Mouse (Mus musculus) T-helper 2 cell (primary cell): Measurements from ENCODE around the gene Pde3a.

Source experiments
- in situ Hi-C: fragments of 300-600 bp; cut with MboI, MseI; formaldehyde crosslinking; loops from one replicate; pipeline ENCODE4 v1.15.1; 2025; ENCODE audit warnings: high pct_unique_total_duplicates

Pde3a gene

DNA sequence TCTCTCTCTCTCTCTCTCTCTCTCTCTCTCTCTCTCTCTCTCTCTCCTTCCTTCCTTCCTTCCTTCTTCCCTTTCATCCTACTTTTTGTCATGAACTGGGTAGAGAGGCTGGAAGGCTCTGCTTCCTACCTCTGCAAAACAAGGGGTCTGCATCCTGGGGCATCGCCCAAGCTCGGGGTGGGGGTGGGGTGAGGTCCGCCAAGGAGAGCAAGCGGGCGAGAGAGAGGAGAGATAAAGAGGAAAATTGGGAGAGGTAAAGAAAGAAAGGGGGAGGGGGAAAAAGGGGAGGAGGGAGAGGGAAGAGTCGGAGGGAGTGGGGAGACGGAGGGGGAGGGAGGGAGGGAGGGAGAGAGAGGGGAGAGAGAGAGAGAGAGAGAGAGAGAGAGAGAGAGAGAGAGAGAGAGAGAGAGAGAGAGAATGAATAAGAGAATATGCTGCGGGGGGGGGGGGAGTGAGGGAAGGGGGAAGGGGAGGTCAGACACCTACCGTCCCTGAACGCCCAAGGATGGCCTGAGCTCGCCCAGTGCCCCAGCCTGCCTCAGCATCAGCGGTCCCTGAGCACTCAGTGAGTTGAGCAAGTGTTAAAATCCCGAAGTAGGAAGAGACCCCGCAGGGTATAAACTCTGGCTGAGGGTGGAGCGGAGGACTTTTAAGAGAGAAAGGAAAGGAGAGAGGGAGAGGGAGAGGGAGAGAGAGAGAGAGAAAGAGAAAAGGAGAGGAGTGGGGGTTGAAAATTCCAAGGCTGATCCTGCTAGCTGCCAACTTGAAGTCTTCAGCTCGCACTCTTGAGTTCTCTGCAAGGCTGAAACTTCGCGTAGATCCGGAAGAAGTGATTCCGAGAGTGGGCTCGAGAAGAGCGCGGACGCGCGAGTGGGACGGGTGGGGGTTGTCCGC lies at the start of gene Pde3a:
Gene Pde3a, plus strand, starts transcription at position 579 of the 894 bp plus-strand sequence.
- in situ Hi-C loops = no loop called here

DNA sequence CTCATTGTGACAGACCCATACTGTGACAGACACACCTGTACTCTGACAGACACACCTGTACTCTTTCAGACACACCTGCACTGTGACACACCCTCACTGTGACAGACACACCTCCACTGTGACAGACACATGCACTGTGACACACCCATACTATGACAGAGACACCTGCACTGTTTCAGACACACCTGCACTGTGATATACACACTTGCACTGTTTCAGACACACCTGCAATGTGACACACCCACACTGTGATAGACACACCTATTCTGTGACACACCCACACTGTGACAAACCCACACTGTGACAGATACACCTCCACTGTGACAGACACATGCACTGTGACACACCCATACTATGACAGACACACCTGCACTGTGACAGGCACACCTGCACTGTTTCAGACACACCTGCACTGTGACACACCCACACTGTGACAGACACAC lies 48.9 kb upstream of the Pde3a start:
- in situ Hi-C loops = no loop called here

DNA sequence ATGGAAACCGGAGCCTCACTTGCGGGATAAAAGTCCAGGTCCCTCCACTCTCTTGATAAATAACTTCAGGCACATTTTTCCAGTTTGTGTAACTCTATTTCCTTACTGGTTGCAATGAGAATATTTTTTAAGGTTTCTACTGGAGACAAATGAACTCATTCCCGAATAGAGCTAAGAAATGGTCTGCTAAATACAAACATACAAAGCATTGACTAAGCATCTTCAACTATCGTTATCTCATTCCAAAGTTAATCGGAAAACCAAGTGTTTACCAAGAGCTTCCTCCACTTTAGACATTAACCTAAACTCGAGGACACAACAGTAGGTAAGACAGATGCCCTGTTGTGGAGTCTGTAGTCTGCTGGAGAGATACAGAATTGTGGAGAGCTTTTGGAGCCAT lies 41.5 kb upstream of the Pde3a start:
- in situ Hi-C loops = no loop called here

DNA sequence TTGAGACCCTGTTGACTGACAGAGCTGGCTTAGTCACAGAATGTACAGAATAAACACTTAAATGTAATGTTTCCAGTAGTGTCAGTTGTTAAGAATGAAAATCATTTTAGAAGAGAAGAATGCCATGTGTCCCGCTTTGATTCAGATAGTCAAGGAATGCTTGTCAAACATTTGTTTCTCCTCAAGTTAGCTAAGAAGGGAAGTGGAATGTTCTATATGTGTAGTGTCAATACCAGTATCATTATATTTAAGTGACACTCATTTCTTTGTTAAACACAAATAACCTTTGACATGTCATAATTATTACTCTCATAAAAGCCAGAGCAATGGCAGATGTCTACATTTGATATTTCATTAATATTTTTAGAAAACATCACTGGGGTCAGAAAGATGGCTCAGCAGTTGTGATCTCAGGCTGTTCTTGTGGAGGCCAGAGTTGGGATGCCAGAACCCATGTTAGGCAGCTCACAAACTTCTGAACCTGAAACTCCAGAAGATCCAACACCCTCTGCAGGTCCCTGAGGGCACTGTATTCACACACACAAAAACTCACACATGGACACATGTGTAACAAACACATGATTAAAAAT lies 40.7 kb upstream of the Pde3a start:
- in situ Hi-C loops = no loop called here

DNA sequence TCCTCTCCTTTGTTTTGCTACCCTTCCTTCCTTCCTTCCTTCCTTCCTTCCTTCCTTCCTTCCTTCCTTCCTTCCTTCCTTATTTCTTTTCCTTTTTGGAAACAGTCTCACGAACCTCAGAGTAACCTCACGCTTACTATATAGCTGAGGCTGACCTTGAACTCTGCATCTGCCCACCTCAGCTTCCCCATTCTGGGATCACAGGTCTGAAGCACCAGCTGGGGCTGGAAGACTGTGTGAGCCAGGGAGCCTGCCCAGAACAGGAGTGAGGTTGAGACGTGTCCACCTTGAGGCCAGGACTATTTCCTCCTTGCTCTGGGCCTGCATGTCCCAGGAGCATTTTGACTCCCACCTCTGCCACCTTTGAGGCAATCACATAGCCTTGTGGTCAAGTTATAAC lies 39.0 kb upstream of the Pde3a start:
- in situ Hi-C loops = no loop called here

DNA sequence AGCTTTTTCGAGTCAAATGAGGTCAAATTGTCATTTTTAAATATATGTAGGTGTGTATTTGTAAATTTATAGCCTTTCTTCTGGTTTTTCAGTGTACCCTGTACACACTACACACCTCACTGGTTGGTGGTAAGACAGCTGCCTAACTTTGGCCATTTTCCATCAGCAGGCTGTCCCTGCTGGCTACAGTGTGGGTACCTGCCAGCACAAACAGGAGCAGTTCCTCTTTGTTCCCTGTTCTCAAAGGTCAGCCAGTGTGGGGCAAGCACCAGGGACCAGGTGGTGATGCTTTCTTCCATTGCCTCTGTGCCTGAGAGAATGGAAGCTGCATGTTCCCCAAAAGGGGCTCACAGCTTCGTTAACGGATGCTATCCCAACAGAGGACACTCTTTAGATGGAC lies 28.0 kb upstream of the Pde3a start:
- in situ Hi-C loops = no loop called here

DNA sequence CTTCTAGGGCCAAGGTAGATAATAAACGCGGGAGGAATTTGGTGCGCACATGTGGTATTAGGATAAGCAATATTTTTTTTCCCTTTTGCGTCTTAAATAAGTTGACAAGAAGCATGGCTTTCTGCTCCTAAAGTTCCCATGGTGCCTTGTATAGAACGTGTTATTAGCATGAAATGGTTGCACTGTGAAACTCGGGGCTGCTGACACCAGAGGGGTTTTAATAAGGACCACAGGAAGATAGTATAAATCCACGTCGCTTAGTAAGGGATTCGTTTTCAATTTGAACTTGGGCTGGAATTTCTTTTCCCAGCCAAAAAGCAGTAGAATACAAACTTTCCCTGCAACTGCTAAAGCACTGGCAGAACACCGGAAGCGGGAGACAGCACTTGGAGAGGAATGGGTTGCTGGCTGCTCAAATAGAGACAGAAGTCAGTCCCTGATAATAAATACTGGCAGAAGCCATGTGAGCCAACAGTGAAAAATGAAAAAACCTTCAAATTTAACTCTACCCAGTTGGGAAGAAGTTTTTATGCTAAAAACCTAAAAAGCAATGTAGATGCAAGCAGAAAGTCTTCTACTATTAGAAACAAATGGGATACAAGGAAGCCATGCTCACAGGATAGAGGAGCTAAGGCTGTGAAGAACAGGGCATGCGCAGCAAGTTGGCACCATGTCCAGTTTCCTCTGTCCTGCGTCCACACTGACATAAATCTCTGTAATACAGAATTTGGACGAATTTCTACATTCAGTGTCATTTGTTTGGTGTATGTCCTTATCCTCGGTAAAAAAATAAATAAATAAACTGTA lies 22.0 kb upstream of the Pde3a start:
- in situ Hi-C loops = no loop called here

DNA sequence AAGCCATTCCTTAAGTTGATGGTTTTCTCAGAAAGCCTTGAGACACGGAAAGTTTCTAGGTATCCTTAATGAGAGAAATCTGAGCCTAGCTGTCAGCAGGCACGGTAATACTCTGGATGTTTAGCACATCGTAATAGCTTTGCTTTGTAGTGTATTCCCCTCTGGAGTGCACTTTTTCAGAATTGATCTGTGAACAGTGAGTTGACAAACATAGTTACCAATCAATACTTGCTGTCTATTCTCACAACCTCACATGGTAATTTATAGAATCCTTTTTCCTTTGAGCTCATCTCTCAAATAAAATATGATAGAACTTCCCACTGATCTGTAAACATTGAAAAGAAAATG lies 21.4 kb upstream of the Pde3a start:
- in situ Hi-C loops = no loop called here

DNA sequence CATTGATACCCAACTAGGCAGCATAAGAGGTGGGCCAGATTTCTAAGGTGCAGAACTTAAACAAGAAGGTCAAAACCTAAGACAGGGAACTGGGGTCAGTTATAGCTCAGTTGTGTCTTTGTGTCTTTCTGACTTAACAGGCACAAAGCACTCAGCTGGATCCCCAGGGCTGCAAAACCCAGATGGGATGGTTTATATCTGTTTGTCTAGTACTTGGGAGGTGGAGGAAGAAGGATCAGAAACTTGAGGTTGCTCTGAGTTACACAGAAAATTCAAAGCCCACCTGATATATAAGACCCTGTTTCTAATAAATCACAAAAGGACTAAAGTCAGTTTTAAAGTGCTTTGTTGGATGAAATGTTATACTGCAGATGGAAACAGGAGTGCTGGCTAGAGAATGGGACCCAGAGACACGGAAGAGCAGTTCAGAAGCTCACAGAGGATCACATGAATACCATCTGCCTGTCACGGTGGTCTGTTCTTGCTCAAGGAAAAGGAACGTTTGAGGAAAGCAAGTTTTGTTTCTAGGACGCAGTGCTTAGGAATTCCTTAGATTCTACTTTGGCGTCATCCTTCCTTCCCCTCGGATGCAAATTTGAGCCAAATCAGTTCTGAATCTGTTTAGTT lies 16.2 kb upstream of the Pde3a start:
- in situ Hi-C loops = no loop called here

DNA sequence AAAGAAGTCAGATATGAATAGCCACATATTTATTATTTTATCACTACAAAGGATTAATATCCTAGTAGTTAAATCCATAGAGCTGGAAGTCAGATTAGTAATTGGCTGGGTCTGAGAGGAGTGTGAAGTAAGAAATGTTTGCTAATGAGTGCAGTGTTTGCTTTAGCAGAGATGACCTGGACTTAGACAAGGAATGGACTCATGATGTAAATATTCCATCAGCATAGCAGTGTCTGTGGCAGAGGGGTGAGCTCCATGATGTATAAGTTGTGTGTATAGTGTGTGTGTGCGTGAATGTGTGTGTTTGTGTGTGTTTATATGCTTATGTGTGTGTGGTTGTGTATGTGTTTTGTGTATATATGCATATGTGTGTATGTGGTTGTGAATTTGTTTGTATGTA lies 7.3 kb upstream of the Pde3a start:
- in situ Hi-C loops = no loop called here

DNA sequence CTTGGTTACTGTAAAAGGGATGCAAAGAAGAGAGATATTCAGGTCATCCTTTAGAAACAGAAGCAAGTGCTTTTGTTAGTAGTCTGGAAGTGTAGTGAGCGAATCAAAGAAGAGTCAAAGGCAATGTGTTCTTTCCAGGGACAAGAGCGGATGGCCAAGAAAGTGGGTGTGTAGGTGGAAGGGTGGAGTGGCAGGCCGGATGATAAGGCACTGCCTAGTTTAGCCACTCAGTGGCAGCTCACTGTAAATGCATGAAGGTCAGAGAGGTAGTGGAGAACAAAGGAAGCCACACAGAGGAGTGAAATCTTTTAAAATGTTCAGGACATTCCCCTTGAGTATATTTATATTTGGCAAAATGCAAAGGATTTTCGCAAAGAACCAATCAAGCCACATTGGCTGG lies 4.0 kb upstream of the Pde3a start:
- in situ Hi-C loops = no loop called here

DNA sequence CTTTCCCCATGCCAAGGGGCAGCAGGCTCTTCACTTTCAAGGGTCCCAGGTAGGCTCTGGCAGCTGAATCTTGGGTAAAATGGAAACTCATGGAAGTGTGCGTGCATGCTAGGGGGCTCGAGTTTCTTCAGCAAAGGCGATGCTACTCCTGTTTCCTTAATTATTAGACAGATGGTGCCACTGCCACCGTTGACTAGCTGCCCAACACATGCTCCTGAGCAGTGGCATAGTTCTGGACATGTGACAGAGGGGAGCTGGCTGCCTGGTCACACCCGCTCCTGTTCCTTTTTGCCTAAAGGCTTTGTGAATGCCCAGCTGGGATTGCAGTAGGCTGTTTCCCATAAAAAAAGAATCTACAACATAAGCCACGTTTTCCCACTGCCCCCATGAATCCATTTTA lies 2.7 kb upstream of the Pde3a start:
- in situ Hi-C loops = no loop called here

DNA sequence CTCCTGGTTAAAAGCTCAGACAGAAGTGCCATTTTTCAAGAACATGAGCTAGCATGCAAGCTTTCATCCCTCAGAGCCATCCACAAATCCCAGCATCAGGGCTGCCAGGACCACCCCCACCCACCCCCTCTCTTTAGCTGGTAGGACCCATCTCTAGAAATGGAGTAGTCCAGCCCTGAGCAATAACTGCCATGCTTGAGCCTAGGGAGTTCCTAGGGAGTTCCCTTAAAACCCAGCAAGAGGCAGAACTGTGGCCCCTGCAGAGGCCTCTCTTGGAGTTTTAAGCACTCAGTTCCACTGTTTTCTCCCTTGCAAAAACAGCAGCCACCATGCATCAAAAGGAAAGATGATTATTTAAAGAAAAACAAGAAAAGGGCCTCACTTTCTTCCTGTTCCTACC lies 988 bp upstream of the Pde3a start:
- in situ Hi-C loops = no loop called here

DNA sequence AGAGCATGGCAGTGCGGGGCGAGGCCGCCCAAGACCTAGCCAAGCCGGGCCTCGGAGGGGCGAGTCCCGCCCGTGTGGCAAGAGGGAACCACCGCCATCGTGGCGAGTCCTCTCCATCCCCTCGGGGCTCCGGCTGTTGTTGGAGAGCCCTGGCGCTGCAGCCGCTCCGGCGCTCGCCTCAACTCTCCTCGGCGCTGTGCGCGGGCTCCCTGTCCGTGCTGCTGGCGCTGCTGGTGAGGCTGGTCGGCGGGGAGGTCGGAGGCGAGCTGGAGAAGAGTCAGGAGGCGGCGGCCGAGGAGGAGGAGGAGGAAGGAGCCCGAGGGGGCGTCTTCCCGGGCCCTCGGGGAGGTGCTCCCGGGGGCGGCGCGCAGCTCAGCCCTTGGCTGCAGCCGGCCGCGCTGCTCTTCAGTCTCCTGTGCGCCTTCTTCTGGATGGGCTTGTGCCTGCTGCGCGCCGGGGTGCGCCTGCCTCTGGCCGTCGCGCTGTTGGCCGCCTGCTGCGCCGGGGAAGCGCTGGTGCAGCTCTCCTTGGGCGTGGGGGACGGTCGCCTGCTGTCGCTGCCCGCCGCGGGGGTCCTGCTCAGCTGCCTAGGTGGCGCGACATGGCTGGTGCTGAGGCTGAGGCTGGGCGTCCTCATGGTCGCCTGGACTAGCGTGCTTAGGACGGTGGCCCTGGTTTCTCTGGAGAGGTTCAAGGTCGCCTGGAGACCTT lies 671 bp downstream of the Pde3a start:
- in situ Hi-C loops = no loop called here

DNA sequence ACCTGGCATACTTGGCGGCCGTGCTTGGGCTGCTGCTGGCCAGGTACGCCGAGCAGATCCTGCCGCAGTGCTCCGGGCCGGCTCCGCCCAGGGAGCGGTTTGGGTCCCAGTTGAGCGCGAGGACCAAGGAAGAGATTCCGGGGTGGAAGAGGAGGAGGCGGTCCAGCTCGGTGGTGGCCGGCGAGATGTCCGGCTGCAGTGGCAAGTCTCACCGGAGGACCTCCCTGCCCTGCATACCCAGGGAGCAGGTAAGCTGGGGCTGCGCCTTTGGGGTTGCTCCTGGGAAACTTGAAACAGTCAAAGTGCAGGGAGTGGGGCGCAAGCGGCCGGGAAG lies 1.2 kb downstream of the Pde3a start:
- in situ Hi-C loops = no loop called here

DNA sequence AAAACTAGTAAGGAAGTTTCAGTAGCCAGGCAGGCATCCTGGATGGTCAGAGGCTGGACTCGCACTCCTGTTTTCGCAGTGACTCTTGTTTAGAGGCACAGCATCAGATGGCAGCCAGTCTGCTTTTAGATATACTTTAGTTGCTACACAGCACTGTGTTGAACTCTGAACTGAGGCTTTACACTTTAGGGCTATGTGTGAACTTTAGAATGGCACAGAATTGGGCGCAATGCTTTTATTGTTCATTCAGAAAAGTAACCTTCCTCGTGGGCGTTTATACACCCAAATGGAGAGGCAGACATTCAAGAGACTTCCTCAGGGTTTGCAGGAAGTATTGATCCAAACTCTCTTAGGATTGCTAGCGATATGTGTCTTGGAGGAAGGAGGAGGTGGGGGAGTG lies 1.9 kb downstream of the Pde3a start:
- in situ Hi-C loops = no loop called here

DNA sequence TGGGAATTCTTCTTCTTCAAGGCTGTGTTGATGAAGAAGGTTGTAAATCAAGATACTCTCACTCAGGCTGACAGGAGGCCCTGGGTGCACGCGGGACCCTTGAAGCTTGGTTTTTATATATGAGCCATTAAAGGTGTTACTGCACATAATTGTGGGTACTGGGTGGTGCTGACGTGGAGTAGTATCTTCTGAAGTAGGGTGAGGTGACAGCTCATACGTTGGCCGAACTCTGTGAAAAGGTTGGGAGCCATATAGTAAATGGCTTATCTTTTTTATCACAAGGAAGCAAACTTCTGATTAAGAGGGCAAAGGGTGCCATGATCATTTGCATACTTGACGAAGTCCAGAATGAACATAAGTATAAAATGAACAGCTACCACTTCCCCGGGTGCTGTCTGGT lies 3.5 kb downstream of the Pde3a start:
- in situ Hi-C loops = no loop called here

DNA sequence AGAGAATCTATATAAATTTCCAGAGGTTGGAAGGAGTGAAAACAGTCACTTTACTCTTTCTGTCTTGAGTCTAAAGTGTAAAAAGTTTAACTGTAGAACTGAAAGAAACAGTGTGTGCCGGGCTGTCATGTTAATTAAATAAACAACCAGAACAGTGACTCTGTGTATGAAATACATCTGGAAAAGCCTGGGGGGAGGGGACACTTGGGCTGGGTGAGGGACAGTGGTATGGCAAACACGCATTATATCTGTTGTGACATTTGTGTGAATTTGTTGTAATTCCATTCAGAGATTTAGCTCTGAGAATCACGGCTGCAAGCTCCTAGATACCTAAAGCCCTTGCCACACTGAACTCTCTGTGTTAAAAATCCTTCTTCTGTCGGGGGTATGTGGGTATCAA lies 5.9 kb downstream of the Pde3a start:
- in situ Hi-C loops = no loop called here

DNA sequence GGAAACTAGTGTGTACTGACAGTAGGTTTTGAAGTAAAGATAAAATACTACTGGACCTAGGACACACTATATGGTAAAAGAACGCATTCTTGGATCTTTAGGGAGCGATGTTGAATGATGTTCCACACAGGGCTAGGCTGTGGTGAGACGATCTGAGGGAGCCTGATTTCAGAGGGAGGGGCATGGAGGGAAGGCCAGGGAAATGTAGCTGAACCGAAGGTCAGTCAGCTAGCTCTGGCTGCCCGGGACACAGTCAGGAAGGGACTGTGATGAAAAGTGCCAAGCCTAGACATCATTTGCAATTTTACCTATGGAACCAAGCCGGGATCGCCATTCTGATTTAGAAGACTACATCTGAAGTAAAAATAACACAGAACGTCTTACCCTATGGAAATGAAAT lies 7.8 kb downstream of the Pde3a start:
- in situ Hi-C loops = no loop called here

DNA sequence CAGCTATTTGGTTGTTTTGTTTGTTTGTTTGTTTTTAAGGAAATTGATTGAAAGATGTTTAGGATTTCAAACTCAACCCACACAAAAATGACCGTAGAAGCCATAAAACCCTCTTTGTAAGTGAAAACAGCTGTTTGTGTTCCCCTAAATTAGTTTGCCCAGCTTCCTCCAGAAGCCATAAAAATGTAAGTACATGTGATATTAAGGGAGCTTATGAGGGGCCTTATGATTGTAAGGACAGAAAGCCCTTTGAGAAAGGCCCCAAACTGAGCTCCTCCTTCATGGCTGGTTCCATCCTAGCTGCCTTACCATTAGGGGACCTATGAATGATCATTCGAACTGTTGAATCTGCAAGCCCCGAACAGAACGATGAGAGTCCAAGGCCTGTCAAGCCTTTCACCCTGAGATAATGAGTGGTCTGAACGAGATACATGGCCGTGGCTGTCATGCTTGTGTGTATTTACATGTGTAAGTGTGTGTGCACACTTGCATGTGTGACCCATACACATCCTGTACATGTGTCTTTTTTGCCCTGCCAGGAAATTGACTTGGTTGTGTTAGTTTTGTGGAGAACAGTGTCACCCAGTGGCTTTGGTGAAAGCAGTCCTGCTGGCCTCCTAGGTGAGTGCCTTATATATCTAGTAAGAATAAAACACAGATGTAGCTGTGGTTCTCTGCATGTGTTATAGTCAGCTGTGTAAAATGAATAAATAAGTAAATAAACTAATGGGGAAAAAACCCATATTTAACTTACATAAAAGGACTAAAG lies 8.5 kb downstream of the Pde3a start:
- in situ Hi-C loops = no loop called here

DNA sequence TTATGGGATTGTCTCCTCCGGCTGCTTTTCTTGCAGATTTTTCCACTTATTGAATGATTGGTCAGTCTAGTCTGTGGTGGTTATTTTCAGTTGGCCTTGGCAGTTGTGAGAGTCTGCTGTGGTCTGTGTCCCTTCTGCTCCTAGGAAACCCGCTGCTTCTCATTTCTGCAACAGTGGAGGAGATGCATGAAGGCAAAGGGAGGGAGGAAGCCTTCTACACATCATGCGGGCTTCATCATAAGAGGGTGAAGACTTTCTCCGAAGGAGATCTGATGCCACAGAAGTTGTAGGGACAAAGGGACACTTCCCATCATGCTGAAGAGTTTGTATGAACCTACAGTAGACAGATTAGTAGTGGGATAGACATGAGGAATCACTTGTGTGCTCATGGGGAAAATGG lies 16.2 kb downstream of the Pde3a start:
- in situ Hi-C loops = no loop called here
